Mouse (Mus musculus) midbrain, postnatal 0 days (tissue): ENCODE results near the gene Lpin2. TPM values are rescaled to one million over a fixed set of nuclear protein-coding genes. Genes with fewer than 3 reads are reported as not detected.

Experiments used
- ATAC-seq: fragments of 200-750 bp; cut with Nextera tagmentation; 2 replicates; pipeline ENCODE4 v1.8.0; 2017; ENCODE audit warnings: moderate number of reproducible peaks, mild to moderate bottlenecking, moderate TSS enrichment, moderate library complexity; ENCODE audit not compliant: low FRiP score
- DNase-seq: peaks from one replicate; pipeline ENCODE4 v3.0.0-alpha.2; 2015; ENCODE audit warnings: low spot score
- H3K27ac ChIP-seq: fragments of 300-500 bp; sonication (generic); 2 replicates; pipeline ENCODE4 v1.5.1; 2014; ENCODE audit warnings: low read depth, mild to moderate bottlenecking, low read length, mixed read lengths
- H3K27me3 ChIP-seq: fragments of 300-500 bp; sonication (generic); 2 replicates; pipeline ENCODE4 v1.6.1; 2014; ENCODE audit warnings: low read length, control low read depth, mixed read lengths; ENCODE audit not compliant: insufficient read depth
- H3K36me3 ChIP-seq: fragments of 300-500 bp; sonication (generic); 2 replicates; pipeline ENCODE4 v1.6.1; 2014; ENCODE audit warnings: low read length, control low read depth, mixed read lengths; ENCODE audit not compliant: insufficient read depth
- H3K4me1 ChIP-seq: fragments of 300-500 bp; sonication (generic); 2 replicates; pipeline ENCODE4 v1.6.1; 2014; ENCODE audit warnings: mild to moderate bottlenecking, control low read depth, antibody characterized with exemption, low read length, mixed read lengths; ENCODE audit not compliant: insufficient read depth
- H3K4me2 ChIP-seq: fragments of 300-500 bp; sonication (generic); 2 replicates; pipeline ENCODE4 v1.6.1; 2014; ENCODE audit warnings: low read depth, mild to moderate bottlenecking, low read length, mixed read lengths; ENCODE audit not compliant: poor library complexity, severe bottlenecking
- H3K4me3 ChIP-seq: fragments of 300-500 bp; sonication (generic); 2 replicates; pipeline ENCODE4 v1.5.1; 2014; ENCODE audit warnings: low read depth, mild to moderate bottlenecking, low read length, moderate library complexity
- H3K9ac ChIP-seq: fragments of 300-500 bp; sonication (generic); replicated peaks from 2 replicates; pipeline ENCODE4 v1.6.1; 2014; ENCODE audit warnings: mild to moderate bottlenecking, low read length, moderate library complexity, mixed read lengths; ENCODE audit not compliant: poor library complexity, severe bottlenecking
- H3K9me3 ChIP-seq: fragments of 300-500 bp; sonication (generic); 2 replicates; pipeline ENCODE4 v1.6.1; 2016; ENCODE audit warnings: low read length, control low read depth
- CTCF ChIP-seq: IDR thresholded peaks from 2 replicates; pipeline ENCODE4 v1.5.1; 2016; ENCODE audit warnings: antibody characterized with exemption, mild to moderate bottlenecking
- WGBS: fragments of 180-500 bp; shearing (Covaris S2); extraction: QIAGEN DNeasy Blood & Tissue Kit; methylation state at CpG from one replicate; pipeline ENCODE4 v1.1.7; 2014; 5-methylcytosine and 5-hydroxymethylcytosine counted together
- polyA plus RNA-seq: library from polyadenylated mRNA; unstranded; fragments of >200 nt; fragmentation: Nextera tagmentation; extraction: Ambion mirVana; gene quantifications from 2 replicates; pipeline ENCODE4 v1.2.1, GENCODE M21; 2015
- total RNA-seq: library from RNA; depleted of rRNA; stranded (reverse); fragments of >200 nt; gene quantifications from 2 replicates; pipeline ENCODE4 v1.2.3, GENCODE M21; 2014

Lpin2 gene
- total and polyA plus RNA-seq, 2 experiments from 2014 or later: 39.1 to 53.4 TPM

DNA sequence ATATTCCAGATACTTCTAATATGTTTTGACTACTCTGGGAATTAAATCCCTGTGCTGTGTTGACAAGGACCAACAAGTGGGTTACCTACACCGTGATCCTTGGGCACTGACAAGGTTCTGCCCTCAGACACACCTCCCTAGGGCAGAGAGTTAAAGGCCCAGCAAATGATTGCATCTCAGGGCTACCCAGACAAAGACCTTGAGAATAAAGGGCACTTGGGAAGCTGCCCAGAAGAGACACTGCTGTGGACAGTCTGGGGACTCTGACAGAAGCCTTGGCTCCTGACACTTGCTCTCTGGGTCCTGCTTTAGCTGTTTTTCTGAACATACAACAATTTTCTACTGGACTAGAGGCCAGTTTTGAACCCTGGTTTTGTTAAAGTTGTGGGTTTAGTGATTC, 27.1 kb upstream of the Lpin2 start:
- H3K9ac ChIP-seq: no peak overlapping the region
- WGBS: 71% methylated on average over 1 of the region's 1 CpGs
- no peaks in the 10 kb centered on the region for H3K9me3 ChIP-seq
- no peak overlapping the region for H3K4me3 ChIP-seq
- H3K4me2 ChIP-seq: no peak overlapping the region
- TF ChIP-seq CTCF: no peak
- no peak overlapping the region for H3K27ac ChIP-seq
- H3K36me3 ChIP-seq: no peaks in the 10 kb centered on the region
- H3K27me3 ChIP-seq: no peaks in the 10 kb centered on the region
- ATAC-seq (no peak), DNase-seq (no peak)
- H3K4me1 ChIP-seq: no peaks in the 10 kb centered on the region

DNA sequence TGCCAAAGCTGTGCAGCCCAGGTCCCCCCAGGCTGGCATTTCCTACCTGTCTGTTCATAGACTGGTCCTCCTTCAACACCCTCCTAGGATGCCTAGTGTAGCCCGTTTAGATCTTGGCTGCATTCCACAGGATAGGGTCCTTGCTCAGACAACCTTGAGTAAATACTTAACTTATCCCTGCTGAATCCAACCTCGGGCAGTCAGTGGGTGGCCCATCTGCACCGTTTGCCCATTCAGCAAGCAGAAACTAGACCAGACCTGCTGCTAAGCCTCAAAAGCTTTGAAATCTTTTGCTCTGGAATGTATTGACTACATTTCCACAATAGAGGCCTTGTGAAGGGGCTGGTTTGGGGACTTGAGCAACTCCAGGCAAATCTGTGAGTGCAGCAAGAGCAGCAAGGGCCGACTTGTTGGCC, 23.2 kb upstream of the Lpin2 start:
- Histone ChIP-seq H3K4me3 (no peak overlapping the region), H3K4me1 (no peaks in the 10 kb centered on the region), H3K9ac (no peak overlapping the region), H3K27ac (no peak overlapping the region), H3K9me3 (no peaks in the 10 kb centered on the region), H3K27me3 (no peaks in the 10 kb centered on the region), H3K4me2 (no peak overlapping the region), H3K36me3 (no peaks in the 10 kb centered on the region)
- 17% methylated on average over 4 of the region's 4 CpGs for WGBS
- TF ChIP-seq CTCF: no peak
- DNase-seq: no peak
- no peak for ATAC-seq

- H3K9ac ChIP-seq: no peak overlapping the region
- ATAC-seq: no peak
These were observed 22.6 kb upstream of the Lpin2 start for GRCm38 (mm10) chr17:71159720-71160119.

DNA sequence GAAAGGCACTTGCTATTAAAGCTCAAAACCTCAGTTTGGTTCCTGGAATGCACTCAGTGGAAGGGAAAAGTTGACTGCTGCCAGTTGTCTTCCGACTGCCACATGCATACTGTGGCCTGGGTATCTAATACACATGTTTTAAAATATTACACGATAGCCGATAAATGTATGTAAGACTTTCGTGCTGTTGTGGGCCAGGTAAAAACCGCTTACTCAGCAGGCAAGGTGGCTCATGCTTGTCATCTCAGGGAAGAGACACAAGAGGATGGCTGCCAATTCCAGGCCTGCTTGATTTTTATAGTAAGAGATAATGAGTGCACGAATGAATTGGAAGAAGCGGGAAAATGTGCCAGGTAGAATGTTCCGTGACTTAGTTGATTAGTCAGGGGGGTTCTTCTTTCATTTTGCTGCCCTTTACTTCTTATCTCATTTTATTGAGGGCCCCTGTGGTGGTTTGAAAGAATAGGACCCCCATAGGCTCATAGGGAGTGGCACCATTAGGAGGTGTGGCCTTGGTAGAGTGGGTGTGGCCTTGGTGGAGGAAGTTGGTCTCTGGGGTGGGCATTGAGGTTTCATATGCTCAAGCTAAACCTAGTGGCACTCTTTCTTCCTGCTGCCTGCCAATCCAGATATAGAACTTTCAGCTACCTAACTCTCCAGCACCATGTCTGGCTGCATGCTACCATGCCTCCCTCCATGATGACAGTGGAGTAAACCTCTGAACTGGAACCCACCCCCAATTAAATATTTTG, 21.9 kb upstream of the Lpin2 start:
- ATAC-seq (no peak), DNase-seq (no peak)
- no peak overlapping the region for H3K27ac ChIP-seq
- H3K4me3 ChIP-seq: no peak overlapping the region
- H3K9ac ChIP-seq: no peak overlapping the region
- 87% methylated on average over 8 of the region's 8 CpGs for WGBS
- H3K4me1 ChIP-seq: no peaks in the 10 kb centered on the region
- TF ChIP-seq CTCF: no peak
- H3K4me2 ChIP-seq: no peak overlapping the region
- H3K9me3 ChIP-seq: no peaks in the 10 kb centered on the region
- H3K27me3 ChIP-seq: no peaks in the 10 kb centered on the region
- no peaks in the 10 kb centered on the region for H3K36me3 ChIP-seq

More at GRCm38 (mm10) chr17:71159720-71160119, 22.6 kb upstream of the Lpin2 start:
- no peaks in the 10 kb centered on the region for H3K36me3 ChIP-seq
- no peak for DNase-seq
- no peak overlapping the region for H3K4me3 ChIP-seq
- TF ChIP-seq CTCF: no peak
- H3K4me2 ChIP-seq: no peak overlapping the region
- no peaks in the 10 kb centered on the region for H3K27me3 ChIP-seq
- 62% methylated on average over 8 of the region's 8 CpGs for WGBS
- H3K9me3 ChIP-seq: no peaks in the 10 kb centered on the region
- H3K4me1 ChIP-seq: no peaks in the 10 kb centered on the region
- H3K27ac ChIP-seq: no peak overlapping the region

GRCm38 (mm10) chr17:71164991-71165390, 17.4 kb upstream of the Lpin2 start:
- no peak overlapping the region for H3K9ac ChIP-seq
- ATAC-seq (no peak), DNase-seq (no peak)
- H3K27ac ChIP-seq: no peak overlapping the region
- no peaks in the 10 kb centered on the region for H3K36me3 ChIP-seq
- no peak for TF ChIP-seq CTCF
- H3K4me1 ChIP-seq: no peaks in the 10 kb centered on the region
- no peak overlapping the region for H3K4me3 ChIP-seq
- no peaks in the 10 kb centered on the region for H3K27me3 ChIP-seq
- 82% methylated on average over 6 of the region's 6 CpGs for WGBS
- H3K4me2 ChIP-seq: no peak overlapping the region
- no peaks in the 10 kb centered on the region for H3K9me3 ChIP-seq

- Histone ChIP-seq H3K9me3 (no peaks in the 10 kb centered on the region), H3K4me3 (no peak overlapping the region), H3K9ac (no peak overlapping the region), H3K27me3 (no peaks in the 10 kb centered on the region), H3K36me3 (no peaks in the 10 kb centered on the region), H3K4me2 (no peak overlapping the region), H3K27ac (no peak overlapping the region), H3K4me1 (no peaks in the 10 kb centered on the region)
- no peak for TF ChIP-seq CTCF
- DNase-seq: no peak
- 86% methylated on average over 5 of the region's 5 CpGs for WGBS
- ATAC-seq: no peak
These were observed 14.1 kb upstream of the Lpin2 start for GRCm38 (mm10) chr17:71168205-71168815.
